Mouse (Mus musculus): Measurements from ENCODE around the gene Mphosph9.

DNA sequence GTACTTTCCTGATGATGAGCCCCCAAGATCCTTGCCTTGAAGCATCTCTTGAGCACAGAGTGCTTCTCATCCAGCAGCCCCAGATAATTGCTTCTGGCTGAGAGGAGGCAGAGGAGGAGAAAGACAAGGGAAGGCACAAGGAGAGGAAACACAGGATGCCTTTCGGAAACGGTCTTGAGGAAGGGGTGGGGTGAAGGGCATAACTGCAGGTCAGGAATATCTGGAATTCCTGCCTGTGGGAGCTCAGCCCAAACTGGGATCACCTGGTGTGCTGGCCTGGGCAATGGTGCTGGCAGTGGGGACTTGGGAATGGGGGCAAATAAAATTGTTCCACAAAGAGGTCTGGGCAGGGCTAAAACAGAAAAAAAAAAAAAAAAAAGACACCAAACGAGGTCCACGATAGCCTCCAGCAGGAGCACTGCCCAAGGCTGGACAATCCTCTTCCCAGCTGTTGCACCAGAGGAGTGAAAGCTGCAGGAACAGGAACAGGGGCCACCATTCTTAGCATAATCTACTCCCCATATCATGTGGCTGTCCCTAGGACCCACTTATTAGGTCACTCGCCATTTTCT is 121.9 kb downstream of the Mphosph9 start:
- no peak for TF ChIP-seq CTCF (conservative IDR thresholded peaks at IDR 0.05; ENCODE audit: insufficient read depth, insufficient read length, low read depth, low read length)
- TF ChIP-seq POLR2A (IDR thresholded peaks at IDR 0.05; ENCODE audit: low read depth, low read length) = no peak

Data from kidney, adult 2 months (tissue).